Mouse (Mus musculus): ENCODE measurements around the gene Aspscr1.

The Aspscr1 gene

DNA sequence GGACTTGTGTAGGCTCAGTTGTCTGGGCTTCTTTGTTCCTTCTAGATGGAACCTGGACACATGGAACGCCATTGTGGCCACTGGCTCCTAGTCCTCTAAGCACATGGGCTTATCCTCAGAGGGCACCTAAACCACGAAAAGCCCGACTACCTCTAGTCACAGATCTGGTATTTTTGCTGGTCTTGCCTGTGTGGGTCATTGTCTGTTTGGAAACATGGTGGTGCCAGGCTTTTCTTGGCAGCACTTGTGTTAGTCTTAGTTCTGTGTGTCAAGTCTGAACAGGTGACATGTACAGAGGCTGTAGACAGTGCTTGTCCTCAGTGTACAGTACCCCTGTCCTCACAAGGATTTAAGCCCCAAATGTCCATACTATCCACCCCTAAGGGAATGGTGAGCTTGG lies 10.8 kb downstream of the Aspscr1 start:
- no peak for DNase-seq (ENCODE audit: low spot score in 2 of 2)

DNA sequence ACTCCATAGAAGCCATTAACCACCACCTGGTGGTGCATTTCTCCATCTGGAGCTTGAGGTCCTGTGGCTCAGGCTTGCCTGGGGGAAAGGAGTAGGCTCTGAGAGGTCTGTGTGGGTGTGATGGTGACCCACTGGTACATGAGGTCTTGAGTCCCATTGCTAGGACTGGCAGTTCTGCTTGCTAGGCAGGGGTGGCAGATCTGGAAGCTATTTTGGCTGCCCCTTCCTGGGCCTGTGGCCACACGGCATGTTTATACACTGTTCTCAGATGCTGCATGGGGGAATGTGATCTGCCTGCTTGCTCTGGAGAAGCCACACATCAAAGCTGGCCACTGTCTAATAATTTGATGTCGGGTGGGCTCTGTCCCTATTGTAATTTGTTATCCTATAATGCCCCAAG lies 11.3 kb downstream of the Aspscr1 start:
- no peak for DNase-seq (ENCODE audit: low spot score in 2 of 2)

DNA sequence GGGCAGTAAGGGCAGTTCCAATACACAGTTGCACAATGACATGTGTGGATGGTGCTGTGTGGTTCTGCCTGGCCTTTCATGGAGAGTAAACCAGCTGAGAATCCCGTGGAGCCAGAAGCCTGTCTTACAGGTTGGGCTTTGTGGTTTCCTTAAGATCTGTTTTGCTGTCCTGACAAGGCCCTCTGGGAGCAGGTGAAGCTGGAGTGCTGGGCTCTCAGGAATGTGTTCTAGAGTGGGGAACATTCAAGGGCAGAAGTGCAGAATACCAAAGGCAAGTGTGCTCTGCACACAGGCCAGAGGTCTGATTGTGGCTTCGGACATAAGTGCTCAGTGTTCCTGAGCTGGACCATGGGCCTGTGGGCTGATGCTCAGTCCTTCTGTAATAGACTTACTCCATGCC lies 11.9 kb downstream of the Aspscr1 start:
- no peak for DNase-seq (ENCODE audit: low spot score in 2 of 2)

- no peak for DNase-seq (ENCODE audit: low spot score in 2 of 2)
These were observed 14.0 kb downstream of the Aspscr1 start for GRCm38 (mm10) chr11:120686650-120687272.

DNA sequence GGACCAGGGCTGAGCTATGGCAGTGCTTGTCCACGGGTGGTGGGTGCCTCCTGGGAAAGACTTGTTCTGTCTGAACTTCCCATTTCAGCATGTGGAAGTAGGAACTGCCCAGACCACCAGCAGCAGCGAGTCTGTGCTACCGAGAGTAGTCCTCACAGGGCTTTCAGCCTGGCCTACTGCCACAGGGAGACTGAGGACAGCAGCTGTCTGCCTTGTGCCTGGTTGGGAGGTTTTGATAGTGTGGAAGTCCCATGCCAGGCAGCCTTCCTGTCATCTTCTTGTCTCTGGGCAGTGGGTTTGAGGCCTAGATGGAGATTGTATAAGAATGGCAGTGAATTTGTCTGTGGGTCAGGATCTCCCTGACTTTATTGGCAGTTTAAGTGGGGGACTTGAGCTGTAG lies 16.6 kb downstream of the Aspscr1 start:
- no peak for DNase-seq (ENCODE audit: low spot score in 2 of 2)

DNA sequence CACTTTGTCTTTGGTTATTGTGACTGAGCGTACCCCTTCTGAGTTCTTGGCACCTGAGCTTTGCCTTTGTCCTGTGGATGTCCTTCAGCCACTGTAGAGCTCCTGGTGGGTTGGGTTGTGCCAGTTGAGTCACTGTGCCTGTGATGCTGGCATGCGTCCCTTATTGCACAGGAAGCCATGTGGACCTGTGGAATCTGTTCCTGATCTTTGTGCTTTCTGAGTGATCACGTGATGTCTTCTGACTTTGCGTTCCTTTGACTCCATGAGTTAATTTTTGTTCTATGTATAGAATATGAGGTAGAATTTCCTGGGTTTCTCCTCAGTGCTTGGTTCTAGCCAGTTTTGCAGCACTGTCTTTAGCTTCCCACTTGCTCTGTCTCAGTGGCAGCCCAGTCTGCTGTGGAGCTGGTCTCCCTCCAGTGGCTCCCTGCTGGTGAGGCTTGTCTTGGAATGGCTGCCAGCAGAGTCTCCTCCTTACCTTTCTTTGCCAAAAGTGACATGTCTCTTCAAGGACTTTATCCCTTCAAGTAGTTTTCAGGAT lies 19.8 kb downstream of the Aspscr1 start:
- DNase-seq (ENCODE audit: low spot score in 2 of 2) = no peak

- no peak for DNase-seq (ENCODE audit: low spot score in 2 of 2)
These were observed 20.7 kb downstream of the Aspscr1 start for GRCm38 (mm10) chr11:120693461-120693860.

- DNase-seq (ENCODE audit: low spot score in 2 of 2) = no peak
These were observed 22.4 kb downstream of the Aspscr1 start for GRCm38 (mm10) chr11:120695184-120695583.

GRCm38 (mm10) chr11:120695641-120696040 lies 22.9 kb downstream of the Aspscr1 start:
- no peak for DNase-seq (ENCODE audit: low spot score in 2 of 2)

DNA sequence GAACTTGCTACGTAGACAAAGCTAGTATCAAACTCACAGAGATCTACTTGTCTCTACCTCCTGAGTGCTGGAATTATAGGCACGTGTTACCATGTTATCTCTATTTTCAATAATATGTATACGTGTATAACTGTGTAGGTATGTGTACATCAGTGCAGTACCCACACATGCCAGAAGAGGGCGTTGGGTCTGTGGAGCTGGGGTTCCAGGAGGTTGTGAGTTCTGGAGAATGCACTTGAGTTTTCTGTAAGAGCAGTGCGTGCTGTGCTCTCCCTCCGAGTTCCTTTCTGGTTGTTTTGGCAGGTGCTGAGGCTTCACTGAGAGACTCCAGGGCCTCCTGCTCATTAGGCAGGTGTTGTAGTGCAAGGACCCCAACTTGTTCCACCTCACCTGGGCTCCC lies 23.8 kb downstream of the Aspscr1 start:
- DNase-seq (ENCODE audit: low spot score in 2 of 2) = no peak

DNA sequence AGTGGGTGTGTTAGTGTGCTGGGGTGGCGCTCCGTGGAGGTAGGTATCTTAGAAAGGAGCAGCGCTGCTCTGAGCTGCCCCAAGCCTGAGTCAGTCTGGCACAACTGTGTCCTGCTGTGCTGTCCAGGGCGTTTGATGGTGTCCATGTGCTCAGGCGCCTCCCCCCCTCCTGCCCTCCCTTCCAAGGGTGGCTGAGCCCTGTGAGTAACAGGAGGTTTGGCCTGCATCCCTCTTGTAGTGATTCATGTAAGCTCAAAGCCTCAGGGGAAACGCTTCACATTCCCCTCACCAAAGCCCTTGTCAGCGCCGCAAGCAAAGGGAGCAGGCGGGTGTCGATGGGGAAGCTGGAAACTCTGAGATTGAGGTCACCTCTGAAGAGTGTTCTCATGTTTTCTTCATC lies 25.0 kb downstream of the Aspscr1 start:
- DNase-seq (ENCODE audit: low spot score in 2 of 2) = no peak

GRCm38 (mm10) chr11:120703696-120704454 lies 31.1 kb downstream of the Aspscr1 start:
- DNase-seq (ENCODE audit: low spot score in 2 of 2) = no peak

GRCm38 (mm10) chr11:120704486-120705325 lies 31.9 kb downstream of the Aspscr1 start:
- no peak for DNase-seq (ENCODE audit: low spot score in 2 of 2)

DNA sequence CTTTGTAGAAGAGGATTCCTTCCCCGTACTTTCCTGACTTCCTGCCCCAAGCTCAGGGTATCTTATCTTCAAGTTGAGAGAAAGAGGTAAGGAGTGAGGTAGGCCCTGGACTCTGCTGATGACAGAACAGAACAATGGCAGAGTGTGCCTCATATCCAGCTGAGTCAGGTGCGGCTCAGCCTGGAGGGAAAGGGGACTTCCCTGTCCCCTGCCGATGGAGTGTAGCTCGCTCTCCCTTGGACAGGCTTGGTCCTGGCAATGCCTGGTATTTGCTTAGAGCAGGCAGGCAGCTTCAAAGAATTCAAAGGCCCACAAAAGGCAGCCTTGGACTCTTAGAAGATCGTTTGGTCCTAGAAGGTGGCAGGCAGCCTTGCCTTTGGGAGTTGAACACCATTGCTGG lies 33.3 kb downstream of the Aspscr1 start:
- no peak for DNase-seq (ENCODE audit: low spot score in 2 of 2)

DNA sequence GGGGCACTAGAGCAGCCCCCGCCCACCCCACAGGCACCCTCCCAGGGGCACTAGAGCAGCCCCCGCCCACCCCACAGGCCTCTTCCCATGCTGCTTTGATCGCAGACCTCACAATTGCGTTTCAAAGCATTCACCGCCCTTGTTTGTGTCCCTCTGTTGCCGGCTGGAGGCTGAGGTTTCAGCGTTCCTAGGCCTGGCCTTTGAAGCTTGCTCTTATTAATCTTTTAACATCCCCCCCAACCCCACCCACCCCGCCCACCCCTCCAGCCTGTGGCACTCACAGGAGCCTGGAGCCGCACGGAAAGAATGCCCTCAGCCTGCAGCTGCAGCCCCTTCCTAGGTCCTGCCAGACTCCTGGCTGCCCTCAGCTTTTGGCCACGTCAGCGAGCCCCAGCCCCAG lies 34.5 kb downstream of the Aspscr1 start:
- DNase-seq (ENCODE audit: low spot score in 2 of 2) = no peak

DNA sequence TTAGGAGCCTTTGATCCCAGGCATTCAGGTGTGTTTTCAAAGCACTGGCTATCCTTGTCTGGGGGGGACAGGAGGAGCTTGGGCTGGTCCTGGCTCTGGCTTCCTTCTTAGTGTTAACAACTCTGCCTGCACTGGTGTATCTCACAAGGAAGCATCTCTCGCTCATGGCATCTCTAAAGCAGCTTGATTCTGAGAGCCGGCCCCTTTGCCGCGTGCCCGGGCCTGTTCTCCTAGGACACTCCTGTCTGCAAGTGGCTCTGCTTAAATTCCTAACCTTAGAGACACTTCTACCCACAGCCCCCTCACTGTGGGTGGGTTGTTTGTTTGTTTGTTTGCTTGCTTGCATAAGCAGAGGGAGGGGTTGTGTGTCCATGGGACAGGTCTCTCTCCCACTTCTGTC lies 35.2 kb downstream of the Aspscr1 start:
- no peak for DNase-seq (ENCODE audit: low spot score in 2 of 2)

GRCm38 (mm10) chr11:120709551-120709950 lies 36.8 kb downstream of the Aspscr1 start:
- no peak for DNase-seq (ENCODE audit: low spot score in 2 of 2)

DNA sequence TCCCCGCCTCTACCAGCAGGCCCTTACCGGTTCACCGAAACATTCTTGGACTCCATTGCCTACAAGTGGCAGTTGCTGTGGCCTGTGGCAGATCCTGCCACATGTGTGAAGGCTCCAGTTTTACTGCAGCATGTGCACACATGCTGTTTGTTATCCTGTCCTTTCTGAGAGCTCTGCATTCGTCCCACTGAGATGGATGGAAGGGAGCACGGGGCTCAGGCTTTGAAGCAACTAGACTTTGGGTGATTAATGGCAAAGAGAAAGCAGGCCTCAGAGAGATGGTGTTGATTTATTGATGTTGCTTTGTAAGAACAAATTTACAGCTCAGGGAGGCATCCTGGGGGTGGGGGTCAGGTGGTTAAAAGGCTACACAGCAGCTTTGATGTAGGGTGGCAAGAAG lies 37.9 kb downstream of the Aspscr1 start:
- no peak for DNase-seq (ENCODE audit: low spot score in 2 of 2)

GRCm38 (mm10) chr11:120711980-120712604 lies 39.3 kb downstream of the Aspscr1 start:
- no peak for DNase-seq (ENCODE audit: low spot score in 2 of 2)

DNA sequence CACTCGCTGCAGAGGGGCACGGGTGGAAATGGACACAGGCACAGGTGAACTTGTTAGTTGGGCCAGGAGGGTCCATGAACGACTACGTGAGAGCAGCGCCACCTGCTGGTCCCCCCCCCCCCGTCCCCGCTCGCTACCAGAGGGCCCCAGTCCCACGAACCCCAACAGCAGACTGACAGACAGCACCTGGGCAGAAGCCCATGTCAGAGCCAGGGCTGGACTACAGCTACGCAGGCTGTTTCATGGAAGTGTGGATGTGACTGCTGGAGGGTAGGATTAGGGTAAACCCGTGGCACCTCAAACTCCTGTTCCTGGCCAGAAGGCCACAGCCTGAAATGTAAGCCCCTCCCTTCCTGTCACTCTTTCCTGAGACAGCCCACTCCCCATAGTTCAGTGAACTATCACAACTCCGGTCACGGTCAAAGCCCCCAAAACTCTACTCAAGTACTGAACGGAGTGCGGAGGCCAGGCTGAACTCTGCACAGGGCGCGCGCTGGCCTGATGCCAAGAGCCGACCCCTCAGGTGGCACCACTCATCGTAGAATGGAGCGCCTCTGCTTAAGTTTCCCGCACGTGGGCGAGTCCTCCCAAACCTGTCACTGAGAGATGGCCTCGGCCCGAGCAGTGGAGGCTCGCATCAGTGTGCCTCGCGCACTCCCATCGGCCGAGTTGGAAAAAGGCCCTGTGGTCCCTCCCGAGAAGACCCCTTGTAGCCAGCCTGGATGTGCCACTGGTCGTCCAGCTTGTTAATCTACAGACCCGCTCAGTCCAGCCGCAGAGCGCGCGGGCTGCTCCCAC lies 40.2 kb downstream of the Aspscr1 start:
- peak; percentile 32 to 55 for DNase-seq (ENCODE audit: low spot score in 2 of 2)

Measured in natural killer cell, adult 2 months (primary cell).